Mouse (Mus musculus) megakaryocyte, embryonic 14.5 days (primary cell): Measurements from ENCODE around the gene Nmral1.

ENCODE experiments used
- FLI1 ChIP-seq: IDR thresholded peaks from 2 replicates; pipeline ENCODE4 v1.6.1; 2012; ENCODE audit warnings: low read length, inconsistent platforms, mixed read lengths
- GATA1 ChIP-seq: IDR thresholded peaks from 3 replicates; pipeline ENCODE4 v1.6.1; 2012; ENCODE audit warnings: mixed read lengths, low read length, inconsistent platforms, borderline replicate concordance

GRCm38 (mm10) chr16:4762437-4762836, 43.3 kb upstream of the Nmral1 start:
- TF ChIP-seq GATA1 = no peak
- no peak for TF ChIP-seq FLI1
